Mouse (Mus musculus) stomach, postnatal 0 days (tissue): ENCODE results near the gene Cript. TPM values are rescaled to one million over a fixed set of nuclear protein-coding genes. Genes with fewer than 3 reads are reported as not detected.

Experiments
- ATAC-seq: fragments of 200-750 bp; cut with Nextera tagmentation; 2 replicates; pipeline ENCODE4 v1.8.0; 2017; ENCODE audit not compliant: low FRiP score, low TSS enrichment
- DNase-seq: peaks from one replicate; pipeline ENCODE4 v3.0.0-alpha.2; 2016; ENCODE audit warnings: low spot score
- H3K27ac ChIP-seq: fragments of 300-500 bp; sonication (generic); replicated peaks from 2 replicates; pipeline ENCODE4 v1.5.1; 2014; ENCODE audit warnings: mild to moderate bottlenecking, control low read depth
- H3K27me3 ChIP-seq: fragments of 300-500 bp; sonication (generic); 2 replicates; pipeline ENCODE4 v1.6.1; 2014; ENCODE audit warnings: low read length; ENCODE audit not compliant: control insufficient read depth, insufficient read depth
- H3K36me3 ChIP-seq: fragments of 300-500 bp; sonication (generic); 2 replicates; pipeline ENCODE4 v1.6.1; 2014; ENCODE audit warnings: low read length, mixed read lengths; ENCODE audit not compliant: control insufficient read depth, insufficient read depth
- H3K4me1 ChIP-seq: fragments of 300-500 bp; sonication (generic); replicated peaks from 2 replicates; pipeline ENCODE4 v1.6.1; 2014; ENCODE audit warnings: antibody characterized with exemption; ENCODE audit not compliant: control insufficient read depth, insufficient read depth
- H3K4me2 ChIP-seq: fragments of 300-500 bp; sonication (generic); replicated peaks from 2 replicates; pipeline ENCODE4 v1.6.1; 2014; ENCODE audit warnings: low read depth, mild to moderate bottlenecking, control low read depth, moderate library complexity
- H3K4me3 ChIP-seq: fragments of 300-500 bp; sonication (generic); 2 replicates; pipeline ENCODE4 v1.5.1; 2014; ENCODE audit warnings: low read depth, low read length, control low read depth
- H3K9ac ChIP-seq: fragments of 300-500 bp; sonication (generic); 2 replicates; pipeline ENCODE4 v1.6.1; 2014; ENCODE audit warnings: mild to moderate bottlenecking, low read length, control low read depth, mixed read lengths
- H3K9me3 ChIP-seq: fragments of 300-500 bp; sonication (generic); 2 replicates; pipeline ENCODE4 v1.6.1; 2016; ENCODE audit warnings: low read length; ENCODE audit not compliant: control insufficient read depth
- CTCF ChIP-seq: IDR thresholded peaks from 2 replicates; pipeline ENCODE4 v1.5.1; 2016; ENCODE audit warnings: antibody characterized with exemption, low read depth, mild to moderate bottlenecking, moderate library complexity
- EP300 ChIP-seq: optimal IDR thresholded peaks from 2 replicates; pipeline ENCODE3; 2016; ENCODE audit warnings: antibody characterized with exemption
- WGBS: fragments of 180-500 bp; shearing (Covaris S2); extraction: QIAGEN DNeasy Blood & Tissue Kit; methylation state at CpG from one replicate; pipeline ENCODE4 v1.1.7; 2014; 5-methylcytosine and 5-hydroxymethylcytosine counted together
- polyA plus RNA-seq: library from polyadenylated mRNA; unstranded; fragments of >200 nt; fragmentation: Nextera tagmentation; extraction: Ambion mirVana; gene quantifications from 2 replicates; pipeline ENCODE4 v1.2.1, GENCODE M21; 2015

Cript gene
- polyA plus RNA-seq, result 138 and 140 TPM in 2 replicates

GRCm38 (mm10) chr17:87025269-87025949 lies at the start of gene Cript, which contains the start of gene Pigf:
Gene Cript, plus strand, starts transcription at chr17:87025550.
Gene Pigf, minus strand, starts transcription at chr17:87025406.
- no peaks in the 10 kb centered on the region for H3K27me3 ChIP-seq
- no peaks in the 10 kb centered on the region for H3K4me1 ChIP-seq
- H3K9me3 ChIP-seq, result no peaks in the 10 kb centered on the region
- H3K36me3 ChIP-seq, result no peaks in the 10 kb centered on the region
- H3K9ac ChIP-seq, result peak within 1 kb of the TSS; percentile 75
- under 1% methylated on average over 43 of the region's 43 CpGs for WGBS
- DNase-seq, result peak; percentile 99
- peak; percentile 100 for ATAC-seq
- peak within 1 kb of the TSS; percentile 96 for H3K4me2 ChIP-seq
- TF ChIP-seq EP300 (no peak), CTCF (peak; percentile 9)
- H3K4me3 ChIP-seq, result peak within 1 kb of the TSS; percentile 90
- peak within 1 kb of the TSS; percentile 74 for H3K27ac ChIP-seq

- Histone ChIP-seq H3K27ac (no peak overlapping the region), H3K9ac (no peak overlapping the region), H3K4me1 (no peaks in the 10 kb centered on the region), H3K36me3 (peaks cover 2% of the 10 kb centered on the region; the same call in 1 of the 2 replicates), H3K4me2 (no peak overlapping the region), H3K27me3 (no peaks in the 10 kb centered on the region), H3K9me3 (no peaks in the 10 kb centered on the region), H3K4me3 (no peak overlapping the region)
- DNase-seq (no peak), ATAC-seq (no peak)
- no peak for TF ChIP-seq CTCF
- TF ChIP-seq EP300, result no peak
- WGBS, result 66% methylated on average over 10 of the region's 10 CpGs
Measured at GRCm38 (mm10) chr17:86976387-86976786, 49.0 kb upstream of the Cript start.

- Histone ChIP-seq H3K4me1 (no peaks in the 10 kb centered on the region), H3K4me3 (no peak overlapping the region), H3K4me2 (no peak overlapping the region), H3K9me3 (no peaks in the 10 kb centered on the region), H3K36me3 (peaks cover 2% of the 10 kb centered on the region; the same call in 1 of the 2 replicates), H3K9ac (no peak overlapping the region), H3K27ac (no peak overlapping the region), H3K27me3 (no peaks in the 10 kb centered on the region)
- 91% methylated on average over 6 of the region's 6 CpGs for WGBS
- TF ChIP-seq EP300 (no peak), CTCF (no peak)
- ATAC-seq (no peak), DNase-seq (no peak)
Measured at GRCm38 (mm10) chr17:86978496-86978895, 46.9 kb upstream of the Cript start.

- ATAC-seq (no peak), DNase-seq (no peak)
- no peak overlapping the region for H3K4me3 ChIP-seq
- H3K4me2 ChIP-seq, result no peak overlapping the region
- no peak overlapping the region for H3K9ac ChIP-seq
- H3K27me3 ChIP-seq, result no peaks in the 10 kb centered on the region
- no peak overlapping the region for H3K27ac ChIP-seq
- TF ChIP-seq CTCF (no peak), EP300 (no peak)
- H3K9me3 ChIP-seq, result no peaks in the 10 kb centered on the region
- WGBS, result 96% methylated on average over 1 of the region's 1 CpGs
- H3K4me1 ChIP-seq, result no peaks in the 10 kb centered on the region
- 0 out of 2 replicates have a peak, but pooled peaks cover 2% of the 10 kb centered on the region for H3K36me3 ChIP-seq
Measured at GRCm38 (mm10) chr17:86981205-86981604, 44.1 kb upstream of the Cript start.

GRCm38 (mm10) chr17:86981701-86982100 lies 43.6 kb upstream of the Cript start:
- WGBS, result 98% methylated on average over 2 of the region's 2 CpGs
- H3K27ac ChIP-seq, result no peak overlapping the region
- no peak for ATAC-seq
- no peak for DNase-seq
- no peaks in the 10 kb centered on the region for H3K4me1 ChIP-seq
- H3K4me3 ChIP-seq, result no peak overlapping the region
- H3K36me3 ChIP-seq, result 0 out of 2 replicates have a peak, but pooled peaks cover 2% of the 10 kb centered on the region
- no peaks in the 10 kb centered on the region for H3K9me3 ChIP-seq
- no peak for TF ChIP-seq CTCF
- no peak for TF ChIP-seq EP300
- H3K27me3 ChIP-seq, result no peaks in the 10 kb centered on the region
- H3K4me2 ChIP-seq, result no peak overlapping the region
- H3K9ac ChIP-seq, result no peak overlapping the region

GRCm38 (mm10) chr17:86982497-86982896 lies 42.9 kb upstream of the Cript start:
- DNase-seq, result peak; percentile 29
- WGBS, result 36% methylated on average over 9 of the region's 9 CpGs
- Histone ChIP-seq H3K9ac (no peak overlapping the region), H3K27me3 (no peaks in the 10 kb centered on the region), H3K9me3 (no peaks in the 10 kb centered on the region), H3K4me2 (no peak overlapping the region), H3K4me3 (no peak overlapping the region), H3K27ac (no peak overlapping the region), H3K4me1 (no peaks in the 10 kb centered on the region), H3K36me3 (0 out of 2 replicates have a peak, but pooled peaks cover 2% of the 10 kb centered on the region)
- peak; percentile 67 for ATAC-seq
- TF ChIP-seq CTCF (peak; percentile 49), EP300 (no peak)
